Mouse (Mus musculus): ENCODE measurements around the gene Il18rap. TPM values are rescaled to one million over a fixed set of nuclear protein-coding genes. Genes with fewer than 3 reads are reported as not detected.
"Not testable (repeated sequence)": the region's sequence is repeated elsewhere in the genome, so short reads cannot be mapped to it uniquely, and the experiment has no call there.

The Il18rap gene
- polyA plus RNA-seq, 1 experiment from 2014 or later, result 0.08 TPM

- H3K4me2 ChIP-seq (ENCODE audit: low read length), result peak within 1 kb of the TSS; percentile 11; the same call in 1 of the 2 replicates
- WGBS, result 15% methylated on average over 7 of the region's 7 CpGs
Measured at GRCm38 (mm10) chr1:40579784-40580183, 64.6 kb downstream of the Il18rap start, which contains the start of gene Slc9a4. Gene Slc9a4, plus strand, starts transcription at chr1:40580081.

GRCm38 (mm10) chr1:40580269-40580668, 65.1 kb downstream of the Il18rap start:
- no peak overlapping the region for H3K9ac ChIP-seq (ENCODE audit: low read length)
- no peak overlapping the region for H3K4me2 ChIP-seq (ENCODE audit: low read length)
- H3K27me3 ChIP-seq (replicated peaks; ENCODE audit: control insufficient read depth, insufficient read depth, low read length), result no peaks in the 10 kb centered on the region
- 71% methylated on average over 14 of the region's 14 CpGs for WGBS
- no peaks in the 10 kb centered on the region for H3K36me3 ChIP-seq (ENCODE audit: control insufficient read depth, insufficient read depth, low read length)
- ATAC-seq (no peak), DNase-seq (ENCODE audit: low spot score) (no peak)
- H3K4me1 ChIP-seq (ENCODE audit: control insufficient read depth, insufficient read depth, low read length), result no peaks in the 10 kb centered on the region
- H3K9me3 ChIP-seq (replicated peaks; ENCODE audit: control insufficient read depth, low read length), result no peaks in the 10 kb centered on the region
- H3K4me3 ChIP-seq (ENCODE audit: low read depth, low read length), result no peak overlapping the region
- H3K27ac ChIP-seq (ENCODE audit: low read depth, low read length), result no peak overlapping the region

More at GRCm38 (mm10) chr1:40579784-40580183, 64.6 kb downstream of the Il18rap start, which contains the start of gene Slc9a4:
- no peak for ATAC-seq
- no peaks in the 10 kb centered on the region for H3K27me3 ChIP-seq (replicated peaks; ENCODE audit: control insufficient read depth, insufficient read depth, low read length)
- no peak within 1 kb of the TSS for H3K9ac ChIP-seq (ENCODE audit: low read length)
- H3K27ac ChIP-seq (ENCODE audit: low read depth, low read length), result no peak within 1 kb of the TSS
- no peak within 1 kb of the TSS for H3K4me3 ChIP-seq (ENCODE audit: low read depth, low read length)
- no peaks in the 10 kb centered on the region for H3K4me1 ChIP-seq (ENCODE audit: control insufficient read depth, insufficient read depth, low read length)
- no peaks in the 10 kb centered on the region for H3K36me3 ChIP-seq (ENCODE audit: control insufficient read depth, insufficient read depth, low read length)
- H3K9me3 ChIP-seq (replicated peaks; ENCODE audit: control insufficient read depth, low read length), result no peaks in the 10 kb centered on the region
- peak; percentile 74 for DNase-seq (ENCODE audit: low spot score)

- no peaks in the 10 kb centered on the region for H3K36me3 ChIP-seq (ENCODE audit: control insufficient read depth, insufficient read depth, low read length)
- no peak overlapping the region for H3K4me2 ChIP-seq (ENCODE audit: low read length)
- no peak overlapping the region for H3K4me3 ChIP-seq (ENCODE audit: low read depth, low read length)
- no peaks in the 10 kb centered on the region for H3K27me3 ChIP-seq (replicated peaks; ENCODE audit: control insufficient read depth, insufficient read depth, low read length)
- DNase-seq (ENCODE audit: low spot score) (no peak), ATAC-seq (no peak)
- no peak overlapping the region for H3K9ac ChIP-seq (ENCODE audit: low read length)
- H3K27ac ChIP-seq (ENCODE audit: low read depth, low read length), result no peak overlapping the region
- H3K4me1 ChIP-seq (ENCODE audit: control insufficient read depth, insufficient read depth, low read length), result no peaks in the 10 kb centered on the region
- WGBS, result 81% methylated on average over 5 of the region's 5 CpGs
- H3K9me3 ChIP-seq (replicated peaks; ENCODE audit: control insufficient read depth, low read length), result no peaks in the 10 kb centered on the region
Measured at GRCm38 (mm10) chr1:40586776-40587175, 71.6 kb downstream of the Il18rap start.

GRCm38 (mm10) chr1:40590931-40591330, 75.8 kb downstream of the Il18rap start:
- Histone ChIP-seq H3K9me3 (replicated peaks; ENCODE audit: control insufficient read depth, low read length) (no peaks in the 10 kb centered on the region), H3K27ac (ENCODE audit: low read depth, low read length) (no peak overlapping the region), H3K4me1 (ENCODE audit: control insufficient read depth, insufficient read depth, low read length) (no peaks in the 10 kb centered on the region), H3K9ac (ENCODE audit: low read length) (no peak overlapping the region), H3K27me3 (replicated peaks; ENCODE audit: control insufficient read depth, insufficient read depth, low read length) (no peaks in the 10 kb centered on the region), H3K4me3 (ENCODE audit: low read depth, low read length) (no peak overlapping the region), H3K36me3 (ENCODE audit: control insufficient read depth, insufficient read depth, low read length) (no peaks in the 10 kb centered on the region), H3K4me2 (ENCODE audit: low read length) (no peak overlapping the region)
- 89% methylated on average over 4 of the region's 4 CpGs for WGBS
- ATAC-seq, result no peak
- DNase-seq (ENCODE audit: low spot score), result no peak

- ATAC-seq (no peak), DNase-seq (ENCODE audit: low spot score) (no peak)
- Histone ChIP-seq H3K4me1 (ENCODE audit: control insufficient read depth, insufficient read depth, low read length) (no peaks in the 10 kb centered on the region), H3K4me2 (ENCODE audit: low read length) (no peak overlapping the region), H3K4me3 (ENCODE audit: low read depth, low read length) (no peak overlapping the region), H3K9ac (ENCODE audit: low read length) (no peak overlapping the region), H3K9me3 (replicated peaks; ENCODE audit: control insufficient read depth, low read length) (no peaks in the 10 kb centered on the region), H3K27ac (ENCODE audit: low read depth, low read length) (no peak overlapping the region), H3K36me3 (ENCODE audit: control insufficient read depth, insufficient read depth, low read length) (no peaks in the 10 kb centered on the region), H3K27me3 (replicated peaks; ENCODE audit: control insufficient read depth, insufficient read depth, low read length) (no peaks in the 10 kb centered on the region)
- 78% methylated on average over 5 of the region's 5 CpGs for WGBS
Measured at GRCm38 (mm10) chr1:40597822-40598221, 82.7 kb downstream of the Il18rap start.

- not testable (repeated sequence) for H3K4me1 ChIP-seq (ENCODE audit: control insufficient read depth, insufficient read depth, low read length); H3K27ac ChIP-seq (ENCODE audit: low read depth, low read length); H3K4me2 ChIP-seq (ENCODE audit: low read length); ATAC-seq; H3K9me3 ChIP-seq (replicated peaks; ENCODE audit: control insufficient read depth, low read length); H3K4me3 ChIP-seq (ENCODE audit: low read depth, low read length); H3K27me3 ChIP-seq (replicated peaks; ENCODE audit: control insufficient read depth, insufficient read depth, low read length); H3K9ac ChIP-seq (ENCODE audit: low read length); DNase-seq (ENCODE audit: low spot score); H3K36me3 ChIP-seq (ENCODE audit: control insufficient read depth, insufficient read depth, low read length)
- WGBS, result 90% methylated on average over 9 of the region's 9 CpGs
Measured at GRCm38 (mm10) chr1:40599661-40600060, 84.5 kb downstream of the Il18rap start.

- no peaks in the 10 kb centered on the region for H3K27me3 ChIP-seq (replicated peaks; ENCODE audit: control insufficient read depth, insufficient read depth, low read length)
- H3K4me1 ChIP-seq (ENCODE audit: control insufficient read depth, insufficient read depth, low read length), result no peaks in the 10 kb centered on the region
- no peaks in the 10 kb centered on the region for H3K9me3 ChIP-seq (replicated peaks; ENCODE audit: control insufficient read depth, low read length)
- H3K36me3 ChIP-seq (ENCODE audit: control insufficient read depth, insufficient read depth, low read length), result no peaks in the 10 kb centered on the region
- DNase-seq (ENCODE audit: low spot score) (peak; percentile 70), ATAC-seq (peak; percentile 57; the same call in 1 of the 2 replicates)
- H3K4me2 ChIP-seq (ENCODE audit: low read length), result no peak overlapping the region
- no peak overlapping the region for H3K9ac ChIP-seq (ENCODE audit: low read length)
- no peak overlapping the region for H3K4me3 ChIP-seq (ENCODE audit: low read depth, low read length)
- peak overlapping the region; percentile 2; the same call in 1 of the 2 replicates for H3K27ac ChIP-seq (ENCODE audit: low read depth, low read length)
- 79% methylated on average over 25 of the region's 25 CpGs for WGBS
Measured at GRCm38 (mm10) chr1:40600394-40601327, 85.5 kb downstream of the Il18rap start.
